Mouse (Mus musculus) lung, postnatal 0 days (tissue): ENCODE data around the gene Pik3c2b.

Experiments used
- CTCF ChIP-seq: IDR thresholded peaks from 2 replicates; pipeline ENCODE4 v1.5.1; 2016; ENCODE audit warnings: antibody characterized with exemption, mild to moderate bottlenecking
- EP300 ChIP-seq: IDR thresholded peaks from 2 replicates; pipeline ENCODE4 v1.6.1; 2016; ENCODE audit warnings: antibody characterized with exemption, mild to moderate bottlenecking, control low read depth

- TF ChIP-seq CTCF (peak; percentile 32; the same call in 1 of the 2 replicates), EP300 (no peak)
These were observed 8.9 kb downstream of the Pik3c2b start for GRCm38 (mm10) chr1:133054326-133054725.
